Mouse (Mus musculus): ENCODE measurements around the gene Rfxap.

The Rfxap gene

GRCm38 (mm10) chr3:54766811-54767210, 40.8 kb downstream of the Rfxap start:
- no peak for DNase-seq (ENCODE audit: low read depth, low spot score)

- no peak for DNase-seq (ENCODE audit: low read depth, low spot score)
Observed at GRCm38 (mm10) chr3:54766034-54766433, 41.6 kb downstream of the Rfxap start.

- peak; percentile 16 for DNase-seq (ENCODE audit: low read depth, low spot score)
Observed at GRCm38 (mm10) chr3:54765521-54765920, 42.1 kb downstream of the Rfxap start.

DNA sequence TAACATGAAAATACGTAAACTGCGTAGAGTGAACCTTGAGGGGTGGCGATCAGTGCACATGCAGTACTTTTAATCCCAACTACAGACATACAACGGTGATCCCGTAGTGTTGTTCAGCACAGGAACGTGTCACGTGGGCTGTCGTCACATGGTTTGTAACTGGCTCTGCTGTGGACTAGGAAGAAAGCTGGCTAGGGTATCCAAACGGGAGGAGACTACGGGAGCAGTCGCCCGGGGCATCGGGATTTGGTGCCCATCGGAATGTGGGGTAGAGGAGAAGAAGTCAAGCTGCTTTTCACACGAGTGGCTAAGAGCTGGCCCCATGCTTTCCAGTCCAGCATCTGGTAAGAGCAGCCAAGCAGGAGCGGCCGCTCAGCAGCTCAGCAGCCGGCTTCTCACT, 43.2 kb downstream of the Rfxap start:
- no peak for DNase-seq (ENCODE audit: low read depth, low spot score)

DNA sequence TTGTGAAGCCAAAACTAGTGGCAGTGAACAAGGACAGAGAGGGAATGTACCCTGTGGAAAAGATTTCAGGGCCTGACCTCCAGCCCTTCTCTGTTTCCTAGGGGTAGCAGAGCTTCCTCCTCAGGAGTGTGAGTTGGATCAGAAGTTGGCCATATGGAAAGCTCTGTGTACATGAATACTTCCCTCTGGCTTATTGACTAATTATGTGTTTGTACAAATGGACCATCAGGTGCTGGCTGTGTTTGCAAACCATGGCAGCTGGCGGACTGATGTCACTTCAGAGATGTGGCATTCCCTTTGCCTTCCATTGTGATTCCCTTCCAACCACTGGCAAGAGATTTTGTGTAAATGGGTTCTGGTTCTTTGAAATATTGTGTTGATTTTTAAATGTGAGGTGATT, 46.3 kb downstream of the Rfxap start:
- no peak for DNase-seq (ENCODE audit: low read depth, low spot score)

DNA sequence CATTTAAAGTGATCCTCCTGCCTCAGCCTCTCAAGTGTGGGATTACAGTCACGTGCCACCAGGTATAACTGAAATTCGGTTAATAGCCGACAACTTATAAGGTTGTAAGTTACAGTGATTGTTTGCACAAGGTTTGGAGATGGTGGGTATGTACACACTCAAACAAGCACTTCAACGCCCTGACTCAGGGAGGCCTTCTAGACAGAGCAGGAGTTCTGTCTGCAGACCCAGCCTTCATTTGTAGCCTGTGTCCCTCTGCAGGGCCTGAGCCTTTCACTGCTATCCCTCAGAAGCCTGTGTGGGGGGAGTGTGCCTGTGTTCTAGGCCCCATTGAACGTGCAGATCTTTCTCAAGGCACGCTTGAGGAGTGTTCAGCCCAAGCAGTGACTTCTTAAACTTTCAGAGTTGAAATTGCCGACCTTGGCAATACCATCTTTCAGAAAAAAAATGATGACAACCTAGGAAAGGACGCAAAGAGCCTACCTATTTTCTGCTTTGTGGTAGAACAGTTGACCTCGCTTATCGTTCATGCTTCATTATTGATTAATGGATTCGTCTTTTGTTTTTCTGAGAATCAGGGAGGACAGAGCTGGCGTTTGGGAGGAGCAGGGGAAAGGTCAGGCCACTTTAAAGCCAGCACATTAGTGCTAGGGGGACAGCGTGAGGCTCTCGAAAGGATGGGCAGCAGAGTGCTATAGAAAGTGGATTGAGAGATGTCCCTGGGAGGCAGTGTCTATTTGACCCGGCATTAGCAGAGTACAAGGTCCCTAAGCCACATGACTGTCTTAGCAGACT, 47.1 kb downstream of the Rfxap start:
- DNase-seq (ENCODE audit: low read depth, low spot score): no peak

GRCm38 (mm10) chr3:54759211-54759610, 48.4 kb downstream of the Rfxap start:
- DNase-seq (ENCODE audit: low read depth, low spot score): no peak

DNA sequence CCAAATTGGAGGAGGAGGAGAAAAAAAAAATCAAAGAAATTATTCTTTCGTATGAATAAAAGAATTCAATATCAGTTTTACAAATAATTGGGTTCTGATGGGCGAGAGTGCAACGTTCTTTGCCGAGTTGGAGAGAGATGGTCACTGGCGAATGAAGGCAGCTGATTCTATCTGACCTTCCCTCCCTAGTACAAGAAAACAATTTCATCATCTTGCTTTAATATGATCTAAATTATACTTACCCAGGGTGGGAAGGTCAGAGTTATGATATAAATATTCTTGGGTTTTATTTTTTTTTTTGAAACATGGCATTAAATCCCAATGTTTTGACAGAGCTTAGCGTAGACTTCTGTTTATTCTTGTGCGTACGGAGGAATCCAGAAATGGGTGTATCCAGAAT, 50.1 kb downstream of the Rfxap start:
- DNase-seq (ENCODE audit: low read depth, low spot score): no peak

GRCm38 (mm10) chr3:54756058-54756457, 51.5 kb downstream of the Rfxap start:
- no peak for DNase-seq (ENCODE audit: low read depth, low spot score)

- no peak for DNase-seq (ENCODE audit: low read depth, low spot score)
Observed at GRCm38 (mm10) chr3:54755145-54756041, 52.2 kb downstream of the Rfxap start, which contains the start of gene Smad9. Smad9 (plus strand) TSS chr3:54755582.

GRCm38 (mm10) chr3:54753411-54753810, 54.2 kb downstream of the Rfxap start:
- no peak for DNase-seq (ENCODE audit: low read depth, low spot score)

Data from CD4-positive helper T cell, adult 2 months (primary cell).